Mouse (Mus musculus) macrophage (primary cell): Measurements from ENCODE around the gene Nampt. TPM values are rescaled to one million over a fixed set of nuclear protein-coding genes. Genes with fewer than 3 reads are reported as not detected.
"Not testable (repeated sequence)": the region's sequence is repeated elsewhere in the genome, so short reads cannot be mapped to it uniquely, and the experiment has no call there.

Experiments
- H3K27ac ChIP-seq: fragments of 350-480 bp; formaldehyde crosslinking; 2 replicates; pipeline ENCODE4 v1.9.0; 2021
- H3K36me3 ChIP-seq: fragments of 350-480 bp; formaldehyde crosslinking; 2 replicates; pipeline ENCODE4 v1.9.0; 2021; ENCODE audit errors: inconsistent target
- H3K4me3 ChIP-seq: fragments of 350-480 bp; formaldehyde crosslinking; 2 replicates; pipeline ENCODE4 v1.9.0; 2021; ENCODE audit errors: inconsistent target
- H3K79me2 ChIP-seq: fragments of 350-480 bp; formaldehyde crosslinking; 2 replicates; pipeline ENCODE4 v1.9.0; 2021; ENCODE audit errors: inconsistent target
- WGBS: methylation state at CpG from one replicate; pipeline ENCODE4 v1.1.7; 2026; ENCODE audit warnings: inconsistent platforms; ENCODE audit not compliant: missing documents; 5-methylcytosine and 5-hydroxymethylcytosine counted together
- polyA plus RNA-seq: library from polyadenylated mRNA; stranded (reverse); fragments of 250-400 nt; gene quantifications from 3 replicates; pipeline ENCODE4 v1.2.4, GENCODE M21; 2018; ENCODE audit warnings: inconsistent platforms

The Nampt gene
- polyA plus RNA-seq, 1 experiment from 2014 or later: 170 TPM

GRCm38 (mm10) chr12:32870815-32871214, 51.5 kb downstream of the Nampt start:
- Histone ChIP-seq H3K36me3 (no peaks in the 10 kb centered on the region), H3K27ac (no peak overlapping the region), H3K79me2 (no peaks in the 10 kb centered on the region), H3K4me3 (no peak overlapping the region)
- WGBS: 89% methylated on average over 5 of the region's 5 CpGs

GRCm38 (mm10) chr12:32877500-32877899, 58.2 kb downstream of the Nampt start:
- Histone ChIP-seq H3K27ac (no peak overlapping the region), H3K79me2 (no peaks in the 10 kb centered on the region), H3K4me3 (no peak overlapping the region), H3K36me3 (no peaks in the 10 kb centered on the region)
- 81% methylated on average over 7 of the region's 9 CpGs for WGBS

- no peaks in the 10 kb centered on the region for H3K79me2 ChIP-seq
- H3K4me3 ChIP-seq: no peak overlapping the region
- H3K36me3 ChIP-seq: no peaks in the 10 kb centered on the region
- H3K27ac ChIP-seq: no peak overlapping the region
- WGBS: 86% methylated on average over 11 of the region's 11 CpGs
Measured at GRCm38 (mm10) chr12:32877964-32878571, 58.7 kb downstream of the Nampt start.

GRCm38 (mm10) chr12:32879371-32879770, 60.0 kb downstream of the Nampt start:
- Histone ChIP-seq H3K4me3 (no peak overlapping the region), H3K79me2 (no peaks in the 10 kb centered on the region), H3K27ac (no peak overlapping the region), H3K36me3 (no peaks in the 10 kb centered on the region)
- 92% methylated on average over 3 of the region's 3 CpGs for WGBS

GRCm38 (mm10) chr12:32884356-32884755, 65.0 kb downstream of the Nampt start:
- no peak overlapping the region for H3K27ac ChIP-seq
- no peaks in the 10 kb centered on the region for H3K36me3 ChIP-seq
- H3K4me3 ChIP-seq: no peak overlapping the region
- 97% methylated on average over 9 of the region's 9 CpGs for WGBS
- no peaks in the 10 kb centered on the region for H3K79me2 ChIP-seq

- WGBS: 93% methylated on average over 2 of the region's 2 CpGs
- Histone ChIP-seq H3K79me2 (no peaks in the 10 kb centered on the region), H3K4me3 (no peak overlapping the region), H3K36me3 (no peaks in the 10 kb centered on the region), H3K27ac (no peak overlapping the region)
Measured at GRCm38 (mm10) chr12:32885041-32885440, 65.7 kb downstream of the Nampt start.

- Histone ChIP-seq H3K27ac (no peak overlapping the region), H3K4me3 (no peak overlapping the region), H3K79me2 (no peaks in the 10 kb centered on the region), H3K36me3 (no peaks in the 10 kb centered on the region)
- 84% methylated on average over 2 of the region's 2 CpGs for WGBS
Measured at GRCm38 (mm10) chr12:32886353-32886752, 67.0 kb downstream of the Nampt start.

- Histone ChIP-seq H3K27ac (no peak overlapping the region), H3K36me3 (no peaks in the 10 kb centered on the region), H3K4me3 (no peak overlapping the region), H3K79me2 (no peaks in the 10 kb centered on the region)
- 93% methylated on average over 3 of the region's 3 CpGs for WGBS
Measured at GRCm38 (mm10) chr12:32888226-32888625, 68.9 kb downstream of the Nampt start.

GRCm38 (mm10) chr12:32889846-32890245, 70.5 kb downstream of the Nampt start:
- Histone ChIP-seq H3K36me3 (no peaks in the 10 kb centered on the region), H3K27ac (peak overlapping the region; percentile 70), H3K79me2 (no peaks in the 10 kb centered on the region), H3K4me3 (no peak overlapping the region)
- WGBS: 91% methylated on average over 5 of the region's 5 CpGs

- no peak overlapping the region for H3K4me3 ChIP-seq
- H3K27ac ChIP-seq: peak overlapping the region; percentile 70
- WGBS: 8% methylated on average over 3 of the region's 4 CpGs
- no peaks in the 10 kb centered on the region for H3K36me3 ChIP-seq
- no peaks in the 10 kb centered on the region for H3K79me2 ChIP-seq
Measured at GRCm38 (mm10) chr12:32890455-32890854, 71.1 kb downstream of the Nampt start.

GRCm38 (mm10) chr12:32891271-32891670, 71.9 kb downstream of the Nampt start:
- whole genome bisulfite sequencing: 94% methylated on average over 13 of the region's 13 CpGs

GRCm38 (mm10) chr12:32893212-32893611, 73.9 kb downstream of the Nampt start:
- no peaks in the 10 kb centered on the region for H3K36me3 ChIP-seq
- WGBS: 21% methylated on average over 12 of the region's 12 CpGs
- 0 out of 2 replicates have a peak overlapping the region, but pooled peaks have one; percentile 15 for H3K27ac ChIP-seq
- no peak overlapping the region for H3K4me3 ChIP-seq
- H3K79me2 ChIP-seq: no peaks in the 10 kb centered on the region

More at GRCm38 (mm10) chr12:32891271-32891670, 71.9 kb downstream of the Nampt start:
- peak overlapping the region; percentile 70 for H3K27ac ChIP-seq
- not testable (repeated sequence) for H3K36me3 ChIP-seq, H3K79me2 ChIP-seq, H3K4me3 ChIP-seq

- Histone ChIP-seq H3K79me2 (no peaks in the 10 kb centered on the region), H3K36me3 (no peaks in the 10 kb centered on the region), H3K4me3 (no peak overlapping the region), H3K27ac (no peak overlapping the region)
- 100% methylated on average over 1 of the region's 1 CpGs for WGBS
Measured at GRCm38 (mm10) chr12:32895806-32896205, 76.5 kb downstream of the Nampt start.

- H3K27ac ChIP-seq: no peak overlapping the region
- no peaks in the 10 kb centered on the region for H3K36me3 ChIP-seq
- no peak overlapping the region for H3K4me3 ChIP-seq
- no peaks in the 10 kb centered on the region for H3K79me2 ChIP-seq
- WGBS: 90% methylated on average over 7 of the region's 7 CpGs
Measured at GRCm38 (mm10) chr12:32896496-32896895, 77.2 kb downstream of the Nampt start.

- H3K4me3 ChIP-seq: no peak overlapping the region
- H3K79me2 ChIP-seq: no peaks in the 10 kb centered on the region
- 56% methylated on average over 11 of the region's 13 CpGs for WGBS
- no peaks in the 10 kb centered on the region for H3K36me3 ChIP-seq
- no peak overlapping the region for H3K27ac ChIP-seq
Measured at GRCm38 (mm10) chr12:32897199-32898120, 78.1 kb downstream of the Nampt start.
